Mouse (Mus musculus) limb, embryonic 13.5 days (tissue): ENCODE results near the gene Cavin1. TPM values are rescaled to one million over a fixed set of nuclear protein-coding genes. Genes with fewer than 3 reads are reported as not detected.

Experiments
- ATAC-seq: fragments of 200-750 bp; cut with Nextera tagmentation; 2 replicates; pipeline ENCODE4 v1.8.0; 2017; ENCODE audit warnings: low read depth, moderate number of reproducible peaks, moderate TSS enrichment; ENCODE audit not compliant: low FRiP score
- H3K27ac ChIP-seq: fragments of 300-500 bp; sonication (generic); 2 replicates; pipeline ENCODE4 v1.5.1; 2015; ENCODE audit warnings: inconsistent platforms, mild to moderate bottlenecking, moderate library complexity
- H3K27me3 ChIP-seq: fragments of 300-500 bp; sonication (generic); 2 replicates; pipeline ENCODE4 v1.6.1; 2015; ENCODE audit warnings: mild to moderate bottlenecking, inconsistent platforms
- H3K36me3 ChIP-seq: fragments of 300-500 bp; sonication (generic); 2 replicates; pipeline ENCODE4 v1.6.1; 2015; ENCODE audit warnings: inconsistent platforms, mild to moderate bottlenecking, moderate library complexity
- H3K4me1 ChIP-seq: fragments of 300-500 bp; sonication (generic); 2 replicates; pipeline ENCODE4 v1.6.1; 2015; ENCODE audit warnings: inconsistent platforms
- H3K4me2 ChIP-seq: fragments of 300-500 bp; sonication (generic); replicated peaks from 2 replicates; pipeline ENCODE4 v1.6.1; 2015; ENCODE audit warnings: inconsistent platforms, mild to moderate bottlenecking, moderate library complexity
- H3K4me3 ChIP-seq: fragments of 300-500 bp; sonication (generic); 2 replicates; pipeline ENCODE4 v1.5.1; 2015; ENCODE audit warnings: moderate library complexity, mild to moderate bottlenecking, inconsistent platforms
- H3K9ac ChIP-seq: fragments of 300-500 bp; sonication (generic); 2 replicates; pipeline ENCODE4 v1.6.1; 2015; ENCODE audit warnings: mild to moderate bottlenecking, inconsistent platforms
- H3K9me3 ChIP-seq: fragments of 300-500 bp; sonication (generic); 2 replicates; pipeline ENCODE4 v1.6.1; 2016; ENCODE audit warnings: inconsistent platforms
- WGBS: fragments of 180-500 bp; shearing (Covaris S2); methylation state at CpG from one replicate; pipeline ENCODE4 v1.1.7; 2015; 5-methylcytosine and 5-hydroxymethylcytosine counted together
- polyA plus RNA-seq: library from polyadenylated mRNA; unstranded; fragments of >200 nt; fragmentation: Nextera tagmentation; extraction: Ambion mirVana; gene quantifications from 2 replicates; pipeline ENCODE4 v1.2.1, GENCODE M21; 2015

The Cavin1 gene
- polyA plus RNA-seq, 1 experiment from 2014 or later, result 142 TPM

- no peak overlapping the region for H3K27ac ChIP-seq
- WGBS, result 74% methylated on average over 5 of the region's 5 CpGs
- ATAC-seq, result no peak
Measured at GRCm38 (mm10) chr11:100994655-100995054, 24.0 kb upstream of the Cavin1 start.

DNA sequence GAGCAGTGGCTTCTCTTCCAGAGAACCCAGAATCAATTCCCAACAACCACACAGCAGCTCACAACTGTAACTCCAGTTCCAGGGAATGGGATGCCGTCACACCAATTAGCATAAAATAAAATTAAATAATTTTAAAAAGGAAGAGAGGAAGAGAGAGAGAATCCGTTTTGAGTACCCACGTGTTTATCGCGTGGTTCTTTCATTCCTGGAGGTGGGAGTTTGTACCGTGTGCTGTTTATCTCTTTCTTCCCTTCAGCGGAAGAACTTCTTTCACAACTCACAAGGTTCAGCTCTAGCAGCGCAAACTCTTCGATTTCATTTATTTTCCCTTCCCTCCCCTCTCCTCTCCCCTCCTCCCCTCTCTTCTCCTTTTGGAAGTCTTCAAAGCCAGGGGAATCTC lies 23.5 kb upstream of the Cavin1 start:
- no peak for ATAC-seq
- H3K4me3 ChIP-seq, result no peak overlapping the region
- H3K9me3 ChIP-seq, result no peaks in the 10 kb centered on the region
- no peak overlapping the region for H3K9ac ChIP-seq
- 62% methylated on average over 9 of the region's 9 CpGs for WGBS
- H3K36me3 ChIP-seq, result no peaks in the 10 kb centered on the region
- no peaks in the 10 kb centered on the region for H3K4me1 ChIP-seq
- H3K4me2 ChIP-seq, result no peak overlapping the region
- H3K27ac ChIP-seq, result no peak overlapping the region
- H3K27me3 ChIP-seq, result 0 out of 2 replicates have a peak, but pooled peaks cover 2% of the 10 kb centered on the region

More at GRCm38 (mm10) chr11:100994655-100995054, 24.0 kb upstream of the Cavin1 start:
- Histone ChIP-seq H3K27me3 (0 out of 2 replicates have a peak, but pooled peaks cover 2% of the 10 kb centered on the region), H3K4me2 (no peak overlapping the region), H3K9me3 (no peaks in the 10 kb centered on the region), H3K36me3 (no peaks in the 10 kb centered on the region), H3K9ac (no peak overlapping the region), H3K4me3 (no peak overlapping the region), H3K4me1 (no peaks in the 10 kb centered on the region)

DNA sequence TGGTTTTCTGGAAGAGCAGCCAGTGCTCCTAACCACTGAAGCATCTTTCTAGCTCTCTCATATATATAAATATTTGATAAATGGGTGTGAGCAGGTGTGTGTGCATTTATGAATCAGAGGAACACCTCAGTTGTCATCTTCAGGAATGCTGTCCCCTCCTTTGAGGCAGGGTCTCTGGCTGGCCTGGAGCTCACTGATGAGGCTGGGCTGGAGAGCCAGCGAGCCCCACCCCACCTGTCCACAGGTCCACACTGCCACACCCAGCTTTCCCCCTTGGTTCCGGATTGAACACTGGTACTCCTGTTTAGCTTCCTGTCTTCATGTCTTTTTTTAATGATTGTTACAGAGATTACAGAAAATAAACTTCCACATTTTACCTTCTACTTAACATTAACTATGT lies 22.8 kb upstream of the Cavin1 start:
- Histone ChIP-seq H3K9me3 (no peaks in the 10 kb centered on the region), H3K4me3 (no peak overlapping the region), H3K27ac (no peak overlapping the region), H3K27me3 (0 out of 2 replicates have a peak, but pooled peaks cover 2% of the 10 kb centered on the region), H3K4me2 (no peak overlapping the region), H3K36me3 (no peaks in the 10 kb centered on the region), H3K9ac (no peak overlapping the region), H3K4me1 (no peaks in the 10 kb centered on the region)
- no peak for ATAC-seq
- 79% methylated on average over 2 of the region's 2 CpGs for WGBS

DNA sequence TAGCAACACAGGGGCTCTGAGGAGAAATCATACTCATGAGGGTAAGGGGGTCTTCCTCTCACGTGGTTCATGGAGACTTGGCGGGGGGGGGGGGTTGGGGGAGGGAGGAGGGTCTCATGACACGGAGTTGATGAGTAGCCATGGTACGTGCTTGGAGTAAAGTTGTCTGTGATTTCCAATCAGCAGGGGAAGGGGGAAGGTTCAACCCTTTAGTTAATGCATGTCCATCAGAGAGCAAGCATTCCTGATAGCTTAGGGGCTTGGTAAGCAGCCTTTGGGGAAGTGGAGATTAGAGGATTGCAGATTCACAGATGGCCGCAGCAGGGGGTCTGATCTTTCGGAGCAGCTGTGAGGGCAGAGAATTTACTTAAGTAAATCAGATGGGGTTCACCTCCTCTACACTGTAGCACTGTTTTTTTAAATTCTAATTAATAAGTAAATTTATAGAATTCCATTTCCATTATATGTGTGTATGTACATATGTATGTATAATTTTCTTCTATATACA lies 20.4 kb upstream of the Cavin1 start:
- ATAC-seq, result no peak
- 22% methylated on average over 6 of the region's 6 CpGs for WGBS
- H3K36me3 ChIP-seq, result no peaks in the 10 kb centered on the region
- no peak overlapping the region for H3K4me3 ChIP-seq
- H3K4me1 ChIP-seq, result no peaks in the 10 kb centered on the region
- 0 out of 2 replicates have a peak, but pooled peaks cover 2% of the 10 kb centered on the region for H3K27me3 ChIP-seq
- no peaks in the 10 kb centered on the region for H3K9me3 ChIP-seq
- H3K9ac ChIP-seq, result no peak overlapping the region
- H3K4me2 ChIP-seq, result no peak overlapping the region
- no peak overlapping the region for H3K27ac ChIP-seq

GRCm38 (mm10) chr11:100989666-100990065 lies 19.0 kb upstream of the Cavin1 start:
- Histone ChIP-seq H3K9me3 (no peaks in the 10 kb centered on the region), H3K27ac (no peak overlapping the region), H3K4me3 (no peak overlapping the region), H3K4me1 (no peaks in the 10 kb centered on the region), H3K36me3 (no peaks in the 10 kb centered on the region), H3K9ac (no peak overlapping the region), H3K4me2 (no peak overlapping the region), H3K27me3 (no peaks in the 10 kb centered on the region)
- no peak for ATAC-seq
- WGBS, result 60% methylated on average over 2 of the region's 2 CpGs

DNA sequence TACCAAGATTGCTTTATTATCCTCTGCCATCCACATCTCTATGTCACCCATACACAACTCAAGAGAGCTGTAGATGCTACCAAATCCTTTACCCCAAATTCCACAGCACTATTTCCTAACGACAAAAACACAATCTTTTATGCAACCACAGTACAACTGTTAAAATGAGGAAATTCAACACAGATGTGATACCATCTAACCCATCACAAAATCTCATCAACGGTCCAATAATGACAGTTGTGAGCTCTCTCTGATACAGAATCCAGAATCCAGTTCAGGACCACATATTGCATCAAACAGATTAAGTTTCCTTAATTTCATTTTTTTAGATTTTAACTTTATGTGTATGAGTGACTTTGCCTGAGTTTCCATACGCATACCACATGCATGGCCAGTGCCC lies 18.0 kb upstream of the Cavin1 start:
- no peak for ATAC-seq
- Histone ChIP-seq H3K9me3 (no peaks in the 10 kb centered on the region), H3K4me1 (no peaks in the 10 kb centered on the region), H3K4me3 (no peak overlapping the region), H3K27ac (no peak overlapping the region), H3K9ac (no peak overlapping the region), H3K36me3 (no peaks in the 10 kb centered on the region), H3K27me3 (no peaks in the 10 kb centered on the region), H3K4me2 (no peak overlapping the region)
- 68% methylated on average over 3 of the region's 3 CpGs for WGBS

GRCm38 (mm10) chr11:100985607-100986006 lies 14.9 kb upstream of the Cavin1 start:
- no peaks in the 10 kb centered on the region for H3K36me3 ChIP-seq
- WGBS, result 63% methylated on average over 3 of the region's 3 CpGs
- H3K27me3 ChIP-seq, result peaks cover 19% of the 10 kb centered on the region
- no peak overlapping the region for H3K4me3 ChIP-seq
- no peak for ATAC-seq
- no peaks in the 10 kb centered on the region for H3K4me1 ChIP-seq
- H3K9ac ChIP-seq, result no peak overlapping the region
- H3K27ac ChIP-seq, result no peak overlapping the region
- H3K9me3 ChIP-seq, result no peaks in the 10 kb centered on the region
- H3K4me2 ChIP-seq, result no peak overlapping the region

GRCm38 (mm10) chr11:100983778-100984131 lies 13.1 kb upstream of the Cavin1 start:
- 75% methylated on average over 7 of the region's 7 CpGs for WGBS
- peak overlapping the region; percentile 65; the same call in 1 of the 2 replicates for H3K4me2 ChIP-seq

GRCm38 (mm10) chr11:100983125-100983777 lies 12.6 kb upstream of the Cavin1 start:
- 3% methylated on average over 20 of the region's 20 CpGs for WGBS
- peak overlapping the region; percentile 37 for H3K4me3 ChIP-seq
- peak overlapping the region; percentile 65 for H3K4me2 ChIP-seq
- H3K27ac ChIP-seq, result no peak overlapping the region
- H3K36me3 ChIP-seq, result no peaks in the 10 kb centered on the region
- peak overlapping the region; percentile 52; the same call in 1 of the 2 replicates for H3K9ac ChIP-seq
- H3K4me1 ChIP-seq, result no peaks in the 10 kb centered on the region; the same call in 1 of the 2 replicates
- no peaks in the 10 kb centered on the region for H3K9me3 ChIP-seq
- H3K27me3 ChIP-seq, result peaks cover 28% of the 10 kb centered on the region
- ATAC-seq, result peak; percentile 64; the same call in 1 of the 2 replicates

More at GRCm38 (mm10) chr11:100983778-100984131, 13.1 kb upstream of the Cavin1 start:
- Histone ChIP-seq H3K4me3 (no peak overlapping the region; the same call in 1 of the 2 replicates), H3K9ac (no peak overlapping the region), H3K27ac (no peak overlapping the region), H3K36me3 (no peaks in the 10 kb centered on the region), H3K4me1 (no peaks in the 10 kb centered on the region; the same call in 1 of the 2 replicates), H3K27me3 (peaks cover 28% of the 10 kb centered on the region), H3K9me3 (no peaks in the 10 kb centered on the region)
- ATAC-seq, result no peak

DNA sequence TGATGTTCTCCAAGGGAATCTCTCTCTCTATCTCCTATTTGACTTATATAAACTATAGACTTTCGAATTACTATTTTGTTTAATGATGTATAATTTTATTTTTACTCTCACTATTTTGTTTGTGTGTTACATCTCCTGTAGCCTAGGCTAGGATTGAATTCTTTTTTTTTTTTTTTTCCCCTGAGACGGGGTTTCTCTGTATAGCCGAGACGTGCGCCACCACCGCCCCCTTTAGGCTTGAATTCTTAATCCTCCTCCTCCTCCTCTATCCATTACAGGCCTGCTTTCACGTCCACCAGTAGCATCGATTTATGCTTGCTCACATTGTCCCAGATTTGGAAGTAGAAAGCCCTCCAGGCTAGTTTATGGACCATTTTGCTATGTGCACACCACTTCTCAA lies 11.4 kb upstream of the Cavin1 start:
- Histone ChIP-seq H3K9ac (no peak overlapping the region), H3K4me3 (no peak overlapping the region), H3K4me2 (no peak overlapping the region), H3K4me1 (no peaks in the 10 kb centered on the region; the same call in 1 of the 2 replicates), H3K27ac (no peak overlapping the region), H3K27me3 (peaks cover 33% of the 10 kb centered on the region), H3K9me3 (no peaks in the 10 kb centered on the region), H3K36me3 (no peaks in the 10 kb centered on the region)
- 13% methylated on average over 8 of the region's 8 CpGs for WGBS
- no peak for ATAC-seq

DNA sequence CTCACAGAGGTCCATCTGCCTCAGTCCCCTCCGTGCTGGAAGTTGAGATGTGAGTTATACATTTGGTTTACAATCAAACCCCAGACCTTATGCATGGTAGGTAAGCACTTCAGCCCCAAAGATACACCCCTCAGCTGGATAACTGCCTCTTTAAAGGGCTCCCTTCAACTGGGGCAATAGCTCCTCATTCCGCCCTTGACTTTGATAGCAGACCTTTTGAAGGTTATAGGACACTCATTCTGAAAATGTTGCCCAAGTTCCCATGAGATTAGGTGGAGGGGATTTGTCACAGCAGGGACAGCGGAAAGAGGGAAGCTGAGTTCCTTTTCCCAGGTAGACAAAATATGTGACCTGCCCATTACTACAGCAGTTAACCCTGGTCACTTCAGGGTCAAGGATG lies 10.5 kb upstream of the Cavin1 start:
- Histone ChIP-seq H3K4me1 (no peaks in the 10 kb centered on the region; the same call in 1 of the 2 replicates), H3K4me2 (no peak overlapping the region), H3K36me3 (no peaks in the 10 kb centered on the region), H3K27me3 (peaks cover 34% of the 10 kb centered on the region), H3K27ac (no peak overlapping the region), H3K9me3 (no peaks in the 10 kb centered on the region), H3K4me3 (no peak overlapping the region), H3K9ac (no peak overlapping the region)
- WGBS, result 59% methylated on average over 3 of the region's 3 CpGs
- ATAC-seq, result no peak

DNA sequence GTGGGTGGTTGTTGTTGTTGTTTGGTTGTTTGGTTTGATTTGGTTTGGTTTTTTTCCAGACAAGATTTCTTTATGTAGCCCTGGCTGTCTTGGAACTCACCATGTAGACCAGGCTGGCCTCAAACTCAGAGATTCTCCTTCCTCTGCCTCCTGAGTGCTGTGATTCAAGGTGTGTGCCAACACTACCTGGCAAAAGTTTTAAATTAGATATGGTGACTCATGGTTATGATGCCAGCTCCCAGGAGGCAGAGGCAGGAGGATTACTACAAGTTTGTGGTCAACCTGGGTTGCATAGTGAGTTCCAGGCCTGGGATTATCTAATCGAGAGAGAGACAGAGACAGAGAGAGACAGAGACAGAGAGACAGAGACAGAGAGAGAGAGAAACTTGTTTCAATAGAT lies 9.8 kb upstream of the Cavin1 start:
- Histone ChIP-seq H3K4me2 (no peak overlapping the region), H3K4me1 (no peaks in the 10 kb centered on the region; the same call in 1 of the 2 replicates), H3K27ac (no peak overlapping the region), H3K27me3 (peaks cover 35% of the 10 kb centered on the region), H3K9ac (no peak overlapping the region), H3K4me3 (no peak overlapping the region), H3K9me3 (no peaks in the 10 kb centered on the region), H3K36me3 (no peaks in the 10 kb centered on the region)
- 71% methylated on average over 1 of the region's 1 CpGs for WGBS
- ATAC-seq, result no peak
